10 mouse cellular contexts compared by ENCODE assay signal in genomic region chr17:79977154-79977571, GRCm38 (mm10).
DNase-seq lines count a peak whose midpoint lies in the region; ATAC-seq and TF ChIP-seq lines count a peak whose summit lies in the region.
"Had no signal": no experiment of that assay in that cellular context is flagged by ENCODE, and none has a peak within 500 bp of the region (broad histone marks: within the 10 kb centered on the region; RNA-seq: fewer than 3 reads in every experiment).

No protein-coding gene starts in this region.

- 12% methylated on average over 3 of the region's 3 CpGs for WGBS in limb, embryonic 13.5 days

- peaks cover 9% of the 10 kb centered on the region for H3K4me1 ChIP-seq in ES-Bruce4 (ENCODE audit: control insufficient read depth, insufficient read depth, low read length)
- peaks cover 70% of the 10 kb centered on the region for H3K4me1 ChIP-seq in limb, embryonic 13.5 days

- H3K27ac ChIP-seq in ES-Bruce4 (ENCODE audit: insufficient read depth, low read length): peak overlapping the region; percentile 69
- 0 out of 2 replicates have a peak overlapping the region, but pooled peaks have one; percentile 1 for H3K27ac ChIP-seq in limb, embryonic 13.5 days

- TF ChIP-seq CTCF in ES-Bruce4 (IDR thresholded peaks at IDR 0.05; ENCODE audit: low read depth, low read length): no peak

- H3K9me3 ChIP-seq in ES-Bruce4 (replicated peaks; ENCODE audit: control insufficient read depth, insufficient read depth, low read length, poor library complexity, severe bottlenecking): no peaks in the 10 kb centered on the region
- H3K9me3 ChIP-seq in limb, embryonic 13.5 days: no peaks in the 10 kb centered on the region
- H3K9me3 ChIP-seq: G1E had no signal

- H3K36me3 ChIP-seq in ES-Bruce4 (ENCODE audit: control insufficient read depth, insufficient read depth, low read length, poor library complexity, severe bottlenecking): no peaks in the 10 kb centered on the region
- H3K36me3 ChIP-seq in limb, embryonic 13.5 days: no peaks in the 10 kb centered on the region
- H3K36me3 ChIP-seq: G1E had no signal

- DNase-seq in layer of hippocampus, adult 9-10 months (ENCODE audit: low spot score): peak; percentile 24
- no peak for DNase-seq in layer of hippocampus, postnatal 25 days (ENCODE audit: extremely low spot score in 1 of 2, low spot score in 1 of 2)
- peak; percentile 19 for DNase-seq in NIH3T3 (ENCODE audit: low read depth)
- no peak for DNase-seq in left cerebral cortex, adult 11 months (ENCODE audit: low spot score)
- no peak for DNase-seq in retina, embryonic 14.5 days (ENCODE audit: low spot score)
- DNase-seq: kidney, postnatal 4 days; left cerebral cortex, postnatal 4 days had no signal

- H3K27me3 ChIP-seq in ES-Bruce4 (ENCODE audit: control insufficient read depth, insufficient read depth, low read length, poor library complexity, severe bottlenecking): no peaks in the 10 kb centered on the region
- no peaks in the 10 kb centered on the region for H3K27me3 ChIP-seq in limb, embryonic 13.5 days

- no peak overlapping the region for H3K9ac ChIP-seq in ES-Bruce4 (ENCODE audit: low read depth, poor library complexity, severe bottlenecking)
- H3K9ac ChIP-seq in limb, embryonic 13.5 days: no peak overlapping the region

- no peak overlapping the region for H3K4me3 ChIP-seq in ES-Bruce4 (ENCODE audit: low read depth, low read length)
- no peak overlapping the region for H3K4me3 ChIP-seq in limb, embryonic 13.5 days

- peak; percentile 20; the same call in 1 of the 2 replicates for ATAC-seq in limb, embryonic 13.5 days (ENCODE audit: low FRiP score, low read depth)

- TF ChIP-seq EP300 in ES-Bruce4 (IDR thresholded peaks at IDR 0.05; ENCODE audit: insufficient read depth, low read depth, low read length): no peak

- no peak for TF ChIP-seq POLR2A in ES-Bruce4 (IDR thresholded peaks at IDR 0.05; ENCODE audit: insufficient read depth, low read length)

- no peak overlapping the region for H3K4me2 ChIP-seq in limb, embryonic 13.5 days (replicated peaks)

Comparison
In these comparisons a context has a peak if more than half of its experiments do, and no peak if none do; other contexts are left out.
1. DNase-seq: peak in layer of hippocampus, adult 9-10 months (single experiment) and NIH3T3 (single experiment); none in layer of hippocampus, postnatal 25 days (0 of 2), left cerebral cortex, adult 11 months (single experiment) and retina, embryonic 14.5 days (single experiment).